Mouse (Mus musculus) layer of hippocampus, adult 2 months (tissue): ENCODE measurements around the gene Tyw1. TPM values are rescaled to one million over a fixed set of nuclear protein-coding genes. Genes with fewer than 3 reads are reported as not detected.
A peak's percentile ranks its signal among the peaks of the same experiment; 100 is the strongest.

Source experiments
- DNase-seq, 2 experiments: peaks; one replicate each; pipeline ENCODE4 v3.0.0; 2022; ENCODE audit warnings: low spot score in 2 of 2
- H3K27ac ChIP-seq: fragments of 200-600 bp; 2 replicates; pipeline ENCODE4 v1.8.1; 2022
- H3K4me3 ChIP-seq: fragments of 200-600 bp; 2 replicates; pipeline ENCODE4 v1.8.1; 2022; ENCODE audit warnings: mild to moderate bottlenecking
- CTCF ChIP-seq: fragments of 200-600 bp; conservative IDR thresholded peaks from 2 replicates; pipeline ENCODE4 v1.8.1; 2022; ENCODE audit warnings: antibody characterized with exemption, mild to moderate bottlenecking, moderate library complexity
- total RNA-seq, 2 experiments: library from RNA; stranded (reverse); gene quantifications; 2 replicates each; pipeline ENCODE4 v1.2.3; 2021

The Tyw1 gene
- total RNA-seq, 2 experiments from 2014 or later: 16.2 to 17.7 TPM

- Histone ChIP-seq H3K4me3 (no peak overlapping the region), H3K27ac (no peak overlapping the region)
- TF ChIP-seq CTCF: no peak
- no peak for DNase-seq
These were observed 52.5 kb downstream of the Tyw1 start for GRCm38 (mm10) chr5:130307921-130308320.

DNA sequence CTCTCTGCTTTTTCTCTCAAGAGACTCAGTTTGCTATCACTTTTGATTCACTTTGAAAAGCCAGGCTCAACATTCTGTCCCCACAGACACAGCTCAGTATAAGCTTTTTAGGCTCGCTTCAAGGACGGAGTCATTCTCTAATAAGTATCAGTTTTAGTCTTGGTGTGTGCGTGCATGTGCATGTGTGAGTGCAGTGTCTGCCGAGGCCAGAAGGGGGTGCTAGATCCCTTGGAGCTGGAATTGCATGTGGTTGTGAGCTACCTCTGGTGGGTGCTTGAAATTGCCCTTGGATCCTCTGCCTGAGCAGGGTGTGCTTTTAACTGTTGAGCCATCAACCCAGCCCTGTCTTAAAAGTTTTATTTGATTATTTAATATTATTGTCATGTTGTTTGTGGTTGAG lies 54.7 kb downstream of the Tyw1 start:
- no peak overlapping the region for H3K4me3 ChIP-seq
- peak; percentile 43 for TF ChIP-seq CTCF
- H3K27ac ChIP-seq: no peak overlapping the region
- no peak for DNase-seq

- Histone ChIP-seq H3K27ac (no peak overlapping the region), H3K4me3 (no peak overlapping the region)
- DNase-seq: no peak
- no peak for TF ChIP-seq CTCF
These were observed 55.4 kb downstream of the Tyw1 start for GRCm38 (mm10) chr5:130310827-130311226.

DNA sequence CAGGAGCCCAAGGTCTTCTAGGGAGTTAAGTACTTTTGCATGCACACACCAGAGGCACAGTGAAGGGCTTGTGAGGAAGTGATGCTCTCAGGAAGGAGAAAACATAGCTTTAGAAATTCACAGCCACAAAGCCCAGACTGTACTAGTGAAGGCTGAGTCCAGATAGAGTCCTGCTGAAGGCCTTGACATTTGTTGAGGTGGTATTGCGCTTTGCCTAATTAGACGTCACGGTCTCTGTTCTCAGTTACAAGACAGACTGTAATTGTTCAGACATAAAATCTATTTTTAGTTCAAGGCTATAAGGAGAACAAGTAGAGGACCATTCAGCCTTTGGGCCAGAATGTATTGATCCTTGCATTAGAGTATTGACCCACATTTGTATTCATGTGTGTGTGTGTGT lies 58.1 kb downstream of the Tyw1 start:
- DNase-seq: no peak
- no peak for TF ChIP-seq CTCF
- Histone ChIP-seq H3K27ac (no peak overlapping the region), H3K4me3 (no peak overlapping the region)

DNA sequence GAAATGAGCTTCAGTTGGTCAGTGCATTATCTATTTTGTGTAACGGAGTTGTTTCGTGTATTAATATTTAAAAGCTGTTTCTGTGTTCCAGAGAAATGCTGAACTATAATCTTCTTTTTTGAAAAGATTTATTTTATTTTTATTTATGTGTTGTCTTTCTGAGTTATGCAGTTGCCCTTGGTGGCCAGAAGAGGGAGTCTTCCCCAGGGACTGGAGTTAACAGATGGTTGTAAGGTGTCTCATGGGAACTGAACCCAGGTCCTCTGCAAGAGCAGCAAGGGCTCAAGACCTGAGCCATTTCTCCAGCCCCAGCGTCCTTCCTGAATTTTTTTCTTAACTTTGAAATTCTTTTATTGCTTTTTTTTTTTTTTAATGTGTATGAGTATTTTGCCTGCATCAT lies 59.5 kb downstream of the Tyw1 start:
- H3K27ac ChIP-seq: no peak overlapping the region
- H3K4me3 ChIP-seq: no peak overlapping the region
- DNase-seq: no peak
- TF ChIP-seq CTCF: peak; percentile 66

- Histone ChIP-seq H3K4me3 (no peak overlapping the region), H3K27ac (no peak overlapping the region)
- no peak for DNase-seq
- no peak for TF ChIP-seq CTCF
These were observed 60.9 kb downstream of the Tyw1 start for GRCm38 (mm10) chr5:130316321-130316720.

DNA sequence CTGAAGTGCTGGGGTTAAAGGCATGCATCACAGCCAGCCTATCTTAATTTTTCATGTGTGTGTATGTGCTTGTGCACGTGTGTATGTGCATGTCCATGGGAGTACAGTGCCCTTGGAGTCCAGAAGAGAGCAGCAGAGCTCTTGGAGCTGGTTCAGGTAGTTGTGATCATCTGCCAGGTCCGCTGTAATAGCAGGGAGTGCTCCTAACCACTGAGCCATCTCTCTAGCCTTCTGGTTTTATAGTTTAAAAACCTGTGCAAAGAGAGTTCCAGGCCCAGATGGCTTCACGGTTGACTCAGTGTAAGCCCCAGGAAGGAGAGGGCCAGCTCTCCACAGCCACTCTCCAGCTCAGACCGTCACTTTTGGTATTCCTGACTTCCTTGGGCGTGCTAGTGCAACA lies 64.4 kb downstream of the Tyw1 start:
- Histone ChIP-seq H3K4me3 (no peak overlapping the region), H3K27ac (no peak overlapping the region)
- no peak for DNase-seq
- no peak for TF ChIP-seq CTCF

GRCm38 (mm10) chr5:130320485-130320884 lies 65.1 kb downstream of the Tyw1 start:
- TF ChIP-seq CTCF: peak; percentile 78
- peak; percentile 4 to 27 for DNase-seq
- Histone ChIP-seq H3K4me3 (no peak overlapping the region), H3K27ac (no peak overlapping the region)

- Histone ChIP-seq H3K27ac (no peak overlapping the region), H3K4me3 (no peak overlapping the region)
- no peak for TF ChIP-seq CTCF
- no peak for DNase-seq
These were observed 70.1 kb downstream of the Tyw1 start for GRCm38 (mm10) chr5:130325486-130325885.

- no peak for DNase-seq
- Histone ChIP-seq H3K27ac (no peak overlapping the region), H3K4me3 (no peak overlapping the region)
- TF ChIP-seq CTCF: no peak
These were observed 72.3 kb downstream of the Tyw1 start for GRCm38 (mm10) chr5:130327615-130328263.

DNA sequence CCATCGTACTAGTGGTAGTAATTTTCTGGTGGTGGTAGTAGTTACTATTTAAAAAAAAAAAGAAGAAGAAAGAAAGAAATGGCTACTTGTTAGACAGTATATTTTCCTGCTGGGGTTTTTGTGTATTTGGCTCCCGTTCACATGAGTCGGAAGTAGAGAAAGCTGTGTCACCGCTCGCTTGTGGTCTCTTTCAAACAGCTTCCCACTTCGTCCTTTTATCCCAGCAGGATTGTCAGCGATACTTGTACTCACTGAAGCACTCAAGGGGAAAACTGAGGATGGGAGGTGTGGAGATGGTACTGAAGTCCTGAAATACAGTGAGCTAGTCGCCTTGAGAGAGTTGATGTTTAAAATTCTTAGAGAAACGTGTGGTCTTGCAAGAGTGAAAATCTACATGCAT lies 72.9 kb downstream of the Tyw1 start:
- DNase-seq: no peak
- no peak for TF ChIP-seq CTCF
- no peak overlapping the region for H3K27ac ChIP-seq
- H3K4me3 ChIP-seq: no peak overlapping the region

DNA sequence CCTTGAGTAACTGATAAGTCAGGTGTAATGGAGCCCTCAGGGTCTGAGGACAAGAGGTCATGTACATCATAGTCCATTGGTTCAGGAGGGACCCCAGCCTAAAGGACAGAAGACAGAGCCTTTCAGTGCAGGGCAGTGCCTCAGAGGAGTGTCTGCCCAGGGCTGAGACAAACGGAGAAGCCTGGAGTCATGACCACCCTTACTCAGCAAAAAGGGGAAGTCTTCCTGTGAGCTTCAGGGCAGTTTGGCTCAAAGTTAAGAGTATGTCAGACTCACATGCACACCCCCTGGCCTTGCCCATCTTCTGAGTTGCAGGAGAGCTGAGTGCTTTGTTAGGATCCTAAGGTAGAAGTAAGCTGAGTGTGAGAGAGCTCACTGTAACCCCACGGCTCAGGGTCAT lies 74.5 kb downstream of the Tyw1 start:
- no peak for TF ChIP-seq CTCF
- DNase-seq: no peak
- H3K4me3 ChIP-seq: no peak overlapping the region

DNA sequence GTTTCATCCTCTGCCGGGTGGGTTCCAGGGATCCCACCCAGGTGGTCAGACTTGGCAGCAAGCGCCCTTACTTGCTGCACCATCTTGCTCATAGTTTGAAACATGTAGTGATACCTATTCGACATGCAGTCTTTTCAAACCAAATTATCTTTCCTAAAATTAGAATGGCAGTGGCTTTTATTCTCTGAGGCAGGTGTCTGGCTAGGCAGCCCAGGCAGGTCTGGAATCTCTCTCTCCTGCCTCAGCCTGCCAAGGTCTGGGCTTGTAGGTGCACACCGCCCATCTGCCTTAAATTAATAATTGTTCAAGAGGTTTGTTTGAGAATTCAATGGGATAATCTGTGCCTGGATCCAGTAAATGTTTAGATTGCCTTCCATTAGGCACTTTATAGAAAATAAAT lies 75.4 kb downstream of the Tyw1 start:
- H3K4me3 ChIP-seq: no peak overlapping the region
- H3K27ac ChIP-seq: peak overlapping the region; percentile 0; the same call in 1 of the 2 replicates
- DNase-seq: no peak
- no peak for TF ChIP-seq CTCF

More for the DNA sequence above, 74.5 kb downstream of the Tyw1 start:
- H3K27ac ChIP-seq: no peak overlapping the region

DNA sequence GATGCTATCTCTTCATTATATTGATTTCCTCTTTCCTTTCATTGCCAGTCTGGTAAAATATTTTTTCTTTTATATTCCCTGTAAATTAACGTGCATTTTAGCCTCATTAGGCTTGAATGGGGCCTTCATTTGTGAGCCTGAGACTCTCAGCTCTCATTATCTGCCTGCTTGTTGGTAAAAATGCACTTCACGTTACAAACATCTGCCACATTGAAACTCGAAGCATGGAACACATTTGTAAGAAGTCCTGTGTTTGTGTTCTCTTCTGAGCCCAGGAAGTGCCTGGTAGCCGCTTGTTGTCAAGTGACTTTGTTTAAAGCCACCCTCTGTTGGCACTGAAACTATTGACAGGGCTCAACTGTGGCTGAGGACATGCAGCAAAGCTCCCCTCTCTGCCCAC lies 75.8 kb downstream of the Tyw1 start:
- DNase-seq: peak in 1 of 2 experiments; percentile 7
- no peak overlapping the region for H3K4me3 ChIP-seq
- TF ChIP-seq CTCF: no peak
- H3K27ac ChIP-seq: peak overlapping the region; percentile 0; the same call in 1 of the 2 replicates
